Mouse (Mus musculus) cerebellum, postnatal 10 days (tissue): ENCODE data around the gene Nek6.

ENCODE experiments used
- DNase-seq, 2 experiments: peaks; one replicate each; pipeline ENCODE4 v3.0.0; 2021; ENCODE audit warnings: mixed read lengths in 2 of 2

Nek6 gene

DNA sequence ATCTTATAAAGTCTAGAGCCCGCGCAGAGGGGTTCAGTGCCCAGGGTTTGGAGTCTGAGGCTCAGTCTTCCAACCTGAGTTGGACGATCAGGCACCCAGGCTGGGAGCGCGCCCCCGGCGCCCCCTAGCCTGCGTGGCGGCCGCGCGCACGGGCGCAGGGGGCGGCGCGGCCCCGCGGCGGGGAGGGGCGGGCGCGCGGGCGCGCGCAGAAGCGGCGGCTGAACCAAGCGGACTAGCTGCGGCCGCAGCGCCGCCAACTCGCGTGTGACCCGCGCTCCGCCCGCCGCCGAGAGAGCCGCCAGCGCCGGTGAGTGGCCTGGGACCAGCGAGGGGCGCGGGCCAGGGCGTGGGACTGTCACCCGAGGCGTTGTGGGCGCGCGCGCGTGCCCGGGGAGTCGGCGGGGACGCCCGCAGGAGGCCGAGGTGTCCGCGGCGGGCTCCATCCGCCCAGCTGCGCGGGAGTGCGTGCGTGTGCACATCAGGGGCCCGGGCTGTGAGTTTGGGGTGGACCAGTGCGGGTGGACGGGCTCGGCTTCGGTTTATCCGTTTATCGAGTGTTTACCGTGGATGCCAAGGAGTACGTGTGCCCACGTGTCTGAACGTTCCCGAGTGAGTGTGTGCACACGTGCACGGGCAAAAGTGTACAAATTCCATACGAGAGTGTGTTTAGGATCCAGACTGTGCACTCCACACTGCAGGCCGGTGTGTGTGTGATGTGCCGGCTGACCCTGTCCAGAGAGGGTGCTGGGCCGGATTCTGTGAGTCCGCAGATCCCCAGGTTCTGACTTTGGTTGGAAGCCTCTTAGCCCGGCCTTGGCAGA, at the start of gene Nek6:
Gene Nek6 (plus strand): TSS at position 157 of the 821 bp plus-strand sequence.
- DNase-seq: peak; percentile 71 to 76

DNA sequence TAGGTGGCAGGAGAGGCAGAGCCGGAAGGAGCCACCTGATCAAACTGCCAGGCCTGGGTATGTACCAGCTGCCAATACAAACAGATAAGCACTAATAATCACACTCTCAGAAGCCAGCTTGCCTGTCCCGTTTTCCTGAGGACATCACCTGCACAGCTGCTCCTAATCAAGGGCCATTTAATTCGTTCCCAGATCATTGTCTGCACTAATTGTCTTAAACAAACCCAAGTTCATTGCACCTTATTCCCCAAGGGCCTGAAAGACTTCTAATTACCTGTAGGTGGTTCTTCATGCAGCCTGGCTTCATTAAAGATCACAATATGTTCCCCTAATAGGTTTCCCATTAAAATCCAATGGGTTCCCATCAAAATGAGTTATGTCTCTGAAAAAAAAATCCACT, 49.1 kb upstream of the Nek6 start:
- DNase-seq: no peak

DNA sequence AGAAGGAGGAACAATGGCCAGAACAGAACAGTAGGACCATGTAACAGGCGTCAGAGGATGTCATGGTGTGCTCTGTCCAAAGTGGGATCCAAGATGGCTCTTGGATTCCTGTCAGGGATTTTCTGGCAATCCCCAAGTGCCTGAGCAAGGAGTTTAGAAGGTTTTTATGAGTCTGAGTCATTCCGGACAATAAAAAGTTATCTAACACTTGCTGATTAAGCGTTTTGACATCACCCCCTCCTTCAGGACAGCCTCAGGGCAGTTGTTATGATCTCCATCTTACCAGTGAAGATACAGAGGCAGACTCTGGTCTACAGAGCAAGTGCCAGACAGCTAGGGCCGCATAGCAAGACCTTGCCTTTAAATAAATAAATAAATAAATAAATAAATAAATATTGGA, 42.6 kb upstream of the Nek6 start:
- DNase-seq: no peak

DNA sequence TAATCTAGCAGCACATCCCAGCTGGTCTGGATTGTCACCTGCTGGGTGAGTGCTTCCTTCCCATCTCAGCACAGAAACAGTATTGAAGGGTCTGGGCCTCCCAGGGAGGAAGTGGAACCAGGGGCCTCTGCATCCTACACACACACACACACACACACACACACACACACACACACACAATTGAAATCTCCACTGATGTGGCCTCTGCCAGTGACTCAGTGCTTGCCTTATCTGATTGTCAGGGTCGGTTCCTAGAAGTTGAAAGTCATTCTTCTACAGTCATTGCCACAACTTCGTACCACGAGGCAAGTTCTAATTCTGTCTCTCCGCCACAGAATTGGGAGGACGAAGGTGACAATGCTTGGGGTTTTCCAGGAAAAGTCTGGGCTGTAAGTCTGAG, 39.7 kb upstream of the Nek6 start:
- no peak for DNase-seq

DNA sequence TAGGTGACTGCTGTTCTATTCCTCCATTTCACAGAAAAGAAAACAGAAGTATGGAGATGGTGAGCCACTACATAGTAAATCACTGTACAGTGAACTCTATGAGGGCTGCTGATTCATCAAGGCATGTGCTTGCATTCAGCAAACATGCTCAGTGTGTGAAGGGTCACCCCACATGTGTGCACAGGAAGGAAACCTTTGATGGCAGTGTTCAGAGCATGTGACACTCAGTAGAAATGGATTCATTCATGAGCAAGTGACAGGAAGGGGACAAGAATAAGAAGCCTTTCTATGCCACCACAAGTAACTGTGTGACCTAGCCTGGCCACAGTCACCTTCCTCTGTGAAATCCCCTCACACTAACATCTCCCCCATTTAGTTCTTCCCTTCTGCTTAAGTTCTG, 38.6 kb upstream of the Nek6 start:
- no peak for DNase-seq

DNA sequence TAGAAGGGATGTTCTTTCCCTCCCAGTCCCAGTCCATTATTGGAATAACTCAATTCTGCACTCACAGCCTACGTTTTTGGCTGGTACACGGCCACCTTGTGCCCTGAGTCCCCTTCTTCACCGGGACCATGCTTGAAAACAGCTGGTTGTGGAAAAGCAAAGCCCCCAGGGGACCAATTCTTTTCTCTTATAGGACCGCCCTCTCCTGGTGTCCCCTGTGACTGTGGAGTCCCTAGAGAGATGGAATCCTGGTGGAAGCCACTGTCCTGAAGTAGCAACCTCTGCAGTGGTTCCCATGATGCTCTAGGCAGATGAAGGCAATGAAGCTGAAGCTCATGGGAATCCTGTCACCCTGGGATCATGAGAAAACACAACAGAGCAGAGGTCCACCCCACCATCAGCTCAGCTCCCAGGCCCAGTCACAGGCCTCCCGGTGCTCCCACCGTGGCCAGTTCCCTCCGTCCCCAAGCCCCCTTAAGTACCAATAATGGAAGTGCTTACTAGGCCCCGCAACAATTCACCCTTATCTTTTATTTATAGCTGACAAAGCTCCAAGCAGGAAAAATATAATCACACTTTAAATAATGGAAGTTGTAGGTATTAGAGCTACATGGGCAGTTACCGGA, 34.5 kb upstream of the Nek6 start:
- no peak for DNase-seq

DNA sequence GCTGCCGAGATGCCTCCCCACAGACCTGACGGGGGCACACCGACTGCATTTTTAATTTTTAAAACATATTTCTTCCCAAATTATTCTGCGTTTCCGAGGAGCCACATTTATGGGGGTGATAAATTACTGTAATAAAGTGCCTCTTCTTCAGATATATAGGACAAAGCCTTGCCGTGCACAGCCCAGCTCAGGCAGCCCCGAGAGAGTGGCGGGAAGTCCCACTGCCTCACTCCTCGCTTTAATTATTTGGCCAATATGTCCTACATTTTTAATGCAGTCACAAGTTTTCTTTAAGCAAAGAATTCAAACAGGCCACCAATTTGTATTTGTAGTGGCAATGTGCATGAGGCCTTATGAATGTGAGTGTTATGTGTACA, 34.0 kb upstream of the Nek6 start:
- no peak for DNase-seq

DNA sequence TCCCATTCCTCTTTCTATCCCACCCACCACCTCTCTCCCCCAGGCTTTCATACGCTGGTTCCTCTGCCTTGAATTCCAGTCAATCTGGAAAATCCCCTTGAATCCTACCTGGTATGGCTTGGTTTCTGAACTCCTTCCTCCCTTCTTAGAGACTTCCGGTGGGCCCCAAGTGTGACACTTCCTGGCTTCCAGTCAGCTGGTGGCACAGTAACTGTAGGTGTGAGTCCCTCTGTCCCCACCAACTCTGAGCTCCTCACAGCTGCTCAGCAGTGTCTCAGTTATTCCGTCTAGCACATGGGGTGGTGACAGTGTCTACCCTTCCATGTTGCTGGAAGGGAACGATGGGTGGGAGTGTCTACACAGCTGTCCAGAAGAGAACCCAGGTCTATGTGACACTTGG, 32.8 kb upstream of the Nek6 start:
- DNase-seq: no peak

DNA sequence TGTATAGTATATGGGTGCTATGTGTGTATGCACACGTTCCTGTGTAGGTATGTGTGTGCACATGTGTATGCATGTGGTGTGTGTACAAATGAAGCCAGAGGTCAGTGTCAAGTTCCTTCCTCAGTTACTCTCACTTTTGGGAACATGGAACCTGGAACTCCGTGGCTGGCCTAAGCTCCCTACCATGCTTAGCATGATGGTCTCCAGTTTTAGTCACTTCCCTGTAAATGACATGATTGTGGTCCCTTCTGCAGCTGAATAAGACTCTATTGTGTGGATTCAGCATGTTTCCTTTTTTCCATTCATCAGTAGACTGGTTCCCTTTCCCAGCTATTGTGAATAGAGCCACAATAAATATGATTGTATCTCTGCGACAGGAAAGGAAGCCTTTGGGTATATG, 31.9 kb upstream of the Nek6 start:
- no peak for DNase-seq

DNA sequence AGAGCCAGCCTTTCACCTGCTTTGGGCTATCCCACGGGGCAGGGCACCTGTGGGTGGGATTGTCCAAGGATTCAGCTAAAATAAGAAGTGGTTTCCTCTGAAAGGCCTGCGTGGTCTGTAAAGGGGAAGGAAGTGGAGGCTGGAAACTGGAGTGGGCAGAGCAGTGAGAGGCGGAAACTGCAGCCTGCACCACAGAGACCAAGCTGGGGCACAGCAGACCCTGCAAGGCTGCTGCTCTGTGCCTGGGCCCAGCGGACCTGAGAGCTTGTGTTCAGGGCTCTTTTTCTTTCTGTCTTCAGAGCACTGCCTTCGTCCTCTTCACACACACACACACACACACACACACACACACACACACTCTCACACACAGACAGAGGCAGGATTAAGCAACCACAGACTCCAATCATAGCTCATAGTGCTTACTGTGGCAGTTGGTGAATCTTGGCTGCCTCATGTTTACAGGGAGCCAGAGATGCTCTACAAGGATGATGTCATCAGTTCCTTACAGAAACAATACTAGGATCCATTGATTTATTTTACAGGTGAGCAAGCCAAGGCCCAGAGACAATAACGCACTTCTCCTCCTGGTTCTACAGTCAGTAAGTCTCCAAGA, 30.2 kb upstream of the Nek6 start:
- DNase-seq: no peak

DNA sequence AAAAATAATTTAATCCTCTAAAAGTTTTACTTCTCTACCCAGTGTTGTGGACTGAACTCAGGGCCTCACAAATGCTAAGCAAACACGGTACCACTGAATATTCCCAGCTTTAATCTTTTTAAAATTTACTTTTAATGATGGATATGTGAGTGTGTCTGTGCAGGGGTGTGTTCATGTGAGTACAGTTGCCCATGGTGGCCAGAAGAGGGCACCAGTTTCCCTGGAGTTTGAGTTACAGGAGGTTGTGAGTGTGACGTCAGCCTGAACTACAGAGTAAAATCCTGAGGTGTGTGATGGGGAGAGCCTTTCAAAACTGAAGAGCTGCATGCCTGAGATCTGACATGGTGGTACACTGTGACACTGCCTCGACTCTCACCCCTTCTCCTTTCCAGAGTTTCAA, 29.3 kb upstream of the Nek6 start:
- no peak for DNase-seq

DNA sequence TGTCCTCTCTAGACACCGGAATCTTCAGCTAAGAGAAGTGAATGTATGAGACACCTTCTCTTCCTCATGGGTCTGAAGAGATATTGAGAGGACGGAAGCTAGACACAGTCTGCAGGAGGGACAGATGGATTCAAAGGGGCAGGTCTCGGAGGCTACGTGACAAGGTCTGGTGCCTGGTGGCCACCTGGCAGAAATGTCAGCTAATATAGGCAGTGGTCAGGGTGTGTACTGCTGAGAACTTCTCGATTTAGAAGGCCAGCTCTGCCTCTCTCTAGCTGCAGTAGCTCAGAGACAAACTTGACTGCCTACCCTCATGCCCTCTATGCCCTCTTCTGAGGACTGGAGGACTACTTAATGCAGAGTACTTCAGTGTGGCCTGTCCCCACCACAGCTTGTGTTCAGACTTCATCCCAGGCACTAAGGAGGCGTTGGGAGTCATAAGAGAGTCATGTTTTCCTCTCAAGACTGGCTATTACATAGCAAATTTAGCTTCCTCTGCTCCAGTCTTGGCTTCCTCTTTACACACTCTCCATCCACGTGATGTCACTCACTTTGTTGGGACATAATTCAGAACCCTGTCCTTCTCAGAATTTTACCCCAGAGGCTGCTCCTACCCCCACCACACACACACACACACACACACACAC, 28.3 kb upstream of the Nek6 start:
- DNase-seq: no peak

DNA sequence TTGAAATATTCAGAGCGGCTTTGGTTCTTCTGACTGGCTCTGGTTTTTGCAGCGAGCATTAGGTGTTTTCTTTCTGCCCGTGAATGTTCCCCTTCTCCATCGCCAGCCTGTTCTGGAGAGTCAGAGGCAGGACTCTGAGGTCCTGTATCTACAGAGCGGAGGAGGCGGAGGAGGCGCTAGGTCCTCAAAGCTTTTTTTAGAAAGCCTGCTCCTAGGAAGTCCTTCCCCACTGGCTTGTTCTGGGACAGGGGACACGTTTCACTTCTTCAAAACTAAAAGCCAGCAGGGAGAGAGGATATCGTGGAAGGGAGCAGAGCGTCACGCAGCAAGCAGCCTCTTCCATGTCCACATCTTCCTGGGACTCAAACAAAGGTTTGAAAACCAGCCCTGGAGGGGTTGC, 26.9 kb upstream of the Nek6 start:
- DNase-seq: no peak

DNA sequence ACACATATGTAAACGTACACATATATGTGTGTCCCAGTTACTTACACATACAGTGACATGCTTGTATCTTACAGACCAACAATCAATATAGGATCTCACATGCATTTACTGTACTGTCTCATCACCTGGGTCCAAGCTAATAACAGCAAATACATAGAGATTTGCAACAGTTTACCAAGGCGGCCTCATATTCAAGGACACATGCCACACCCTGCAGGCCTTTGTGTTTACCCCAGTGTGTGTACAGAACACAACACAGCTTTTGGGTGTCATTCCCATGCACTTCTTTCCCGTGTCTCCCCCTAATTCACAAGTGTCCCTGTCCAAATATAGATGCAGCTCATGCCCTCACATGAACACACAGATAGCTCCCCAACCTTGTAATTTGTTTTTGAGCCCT, 26.0 kb upstream of the Nek6 start:
- DNase-seq: no peak

DNA sequence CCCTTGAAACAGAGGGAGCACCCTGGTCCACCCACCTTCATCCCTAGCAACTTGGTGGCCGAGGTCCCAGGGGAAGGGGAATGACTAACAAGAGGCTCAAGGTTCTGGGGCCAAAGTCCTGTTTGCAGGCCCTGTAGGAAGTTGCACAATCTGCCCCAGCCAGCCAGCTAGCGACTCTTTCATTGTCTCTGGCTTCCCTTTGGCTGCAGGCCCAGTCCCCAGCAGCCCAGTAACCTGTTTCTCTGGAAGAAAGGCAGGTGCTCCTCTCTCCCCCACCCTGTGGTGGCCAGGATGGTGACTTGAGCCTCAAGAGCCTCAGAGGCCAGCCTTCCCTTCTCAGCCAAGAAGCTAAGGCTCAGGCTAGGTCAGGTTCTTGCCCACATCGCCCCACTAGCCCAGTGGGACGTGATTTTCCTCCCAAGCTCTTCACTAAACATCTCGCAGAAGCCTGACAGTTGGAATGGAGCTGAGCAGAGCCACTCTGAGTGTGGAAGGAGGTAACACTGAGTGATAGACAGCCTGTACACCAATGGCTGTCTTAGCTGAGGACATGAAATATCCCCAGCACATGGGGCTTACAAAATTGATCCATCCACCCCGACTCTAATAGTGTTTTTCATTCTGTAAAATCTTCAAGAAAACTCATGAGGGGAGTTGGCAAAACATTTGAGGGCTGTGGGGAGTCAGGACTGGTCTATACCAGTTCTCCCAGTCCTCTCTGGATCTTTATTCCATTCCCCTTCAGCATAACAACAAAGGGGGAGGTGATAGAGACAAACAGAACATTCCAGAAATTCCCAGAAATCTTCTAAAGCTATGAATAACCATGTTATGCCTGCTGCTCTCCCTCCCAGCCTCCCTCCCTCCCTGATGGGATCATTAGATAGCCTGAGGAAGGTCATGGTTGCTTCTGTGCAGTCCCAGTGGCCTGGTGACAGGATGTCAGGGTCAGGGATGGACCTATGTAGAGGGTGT, 25.2 kb upstream of the Nek6 start:
- DNase-seq: peak; percentile 66 to 76

DNA sequence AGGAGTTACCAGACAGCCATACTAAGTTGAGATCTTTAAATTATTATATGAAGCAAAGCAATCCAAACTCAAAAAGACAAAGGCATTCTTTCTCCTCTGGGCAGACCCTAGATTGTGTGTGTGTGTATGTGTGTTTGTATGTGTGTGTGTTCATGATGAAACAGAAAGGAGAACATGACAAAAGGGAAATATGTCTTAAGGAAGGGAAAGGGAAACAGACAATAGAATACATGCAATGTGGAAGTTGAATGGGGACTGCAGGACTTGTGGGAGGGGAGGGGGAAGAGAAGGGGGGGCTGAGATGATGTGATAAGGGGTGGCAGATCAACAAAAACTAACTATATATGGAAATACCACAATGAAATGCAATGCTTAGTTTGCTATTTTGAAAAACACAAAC, 13.8 kb upstream of the Nek6 start:
- DNase-seq: no peak

DNA sequence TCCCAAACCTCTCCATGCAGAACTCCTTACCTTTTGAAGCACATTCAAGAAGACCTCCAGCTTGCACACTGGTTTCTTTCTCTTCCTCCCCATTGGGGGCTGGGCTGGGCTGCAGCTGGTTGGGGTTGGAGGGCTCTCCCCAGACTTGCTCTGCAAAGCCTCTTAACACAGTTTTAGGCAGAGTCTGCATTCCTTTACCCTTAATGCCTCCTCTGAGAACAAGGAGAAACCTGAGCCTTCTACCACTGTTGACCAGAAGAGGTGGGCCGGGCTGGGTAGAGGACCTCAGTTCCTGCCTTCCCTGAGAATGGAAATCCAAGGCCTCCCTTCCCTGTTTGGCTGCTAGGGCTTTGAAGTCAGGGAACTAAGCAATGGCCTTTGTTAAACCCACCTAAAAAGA, 9.8 kb upstream of the Nek6 start:
- no peak for DNase-seq

DNA sequence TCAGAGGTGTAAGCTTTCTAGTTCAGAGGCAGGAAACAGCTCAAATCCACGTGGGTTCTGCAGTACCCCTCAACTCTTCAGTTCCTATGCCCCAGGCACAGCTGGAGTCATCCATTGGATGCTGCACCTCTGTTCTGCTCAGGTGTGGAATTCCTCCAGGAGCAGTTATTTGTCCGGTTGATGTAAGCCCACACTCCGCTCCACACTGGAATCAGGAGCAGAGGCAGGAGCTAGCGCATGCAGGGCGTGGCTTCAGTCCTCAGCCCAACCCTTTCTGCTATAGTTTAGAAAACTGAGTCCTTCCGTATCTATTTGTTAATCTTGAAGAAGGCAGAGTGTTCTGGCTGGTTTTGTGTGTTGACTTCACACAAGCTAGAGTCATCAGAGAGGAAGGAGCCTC, 9.3 kb upstream of the Nek6 start:
- DNase-seq: no peak

DNA sequence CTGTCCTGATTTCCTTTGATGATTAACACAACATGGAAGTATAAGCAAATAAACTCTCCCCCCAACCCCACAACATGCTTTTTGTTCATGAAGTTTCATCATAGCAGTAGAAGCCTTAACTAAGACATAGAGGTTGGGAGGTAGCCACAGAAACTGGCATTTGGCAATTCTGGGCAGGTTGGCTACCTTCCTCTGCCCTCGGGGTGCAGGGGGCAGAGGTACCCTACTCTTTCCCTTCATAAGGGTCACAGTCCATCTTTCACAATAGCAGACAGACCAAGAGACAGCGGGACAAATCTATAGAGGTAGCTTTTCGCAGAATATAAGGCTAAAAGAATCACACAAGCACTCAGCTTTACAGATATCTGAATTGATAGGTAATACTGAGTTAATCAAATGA, 8.7 kb upstream of the Nek6 start:
- DNase-seq: no peak

DNA sequence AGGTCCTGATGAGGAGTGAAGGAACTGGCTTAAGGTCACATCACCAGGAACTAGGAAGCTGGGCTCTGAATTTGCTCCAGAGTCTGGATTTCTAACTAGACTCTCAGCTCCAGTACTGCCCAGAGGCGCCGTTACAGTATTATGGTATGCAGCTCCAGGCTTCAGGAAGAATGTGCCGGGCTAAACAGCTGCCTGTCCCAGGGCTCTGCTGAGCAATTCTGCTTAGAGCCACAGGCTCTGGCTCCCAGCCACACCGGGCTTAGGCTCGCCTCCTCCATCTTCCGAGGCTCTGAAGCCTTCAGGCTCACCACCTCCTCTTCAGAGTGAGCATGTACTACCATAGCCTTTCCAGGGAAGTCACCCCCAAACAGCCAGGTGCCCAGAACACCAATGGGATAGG, 7.1 kb upstream of the Nek6 start:
- peak; percentile 54 to 69 for DNase-seq

DNA sequence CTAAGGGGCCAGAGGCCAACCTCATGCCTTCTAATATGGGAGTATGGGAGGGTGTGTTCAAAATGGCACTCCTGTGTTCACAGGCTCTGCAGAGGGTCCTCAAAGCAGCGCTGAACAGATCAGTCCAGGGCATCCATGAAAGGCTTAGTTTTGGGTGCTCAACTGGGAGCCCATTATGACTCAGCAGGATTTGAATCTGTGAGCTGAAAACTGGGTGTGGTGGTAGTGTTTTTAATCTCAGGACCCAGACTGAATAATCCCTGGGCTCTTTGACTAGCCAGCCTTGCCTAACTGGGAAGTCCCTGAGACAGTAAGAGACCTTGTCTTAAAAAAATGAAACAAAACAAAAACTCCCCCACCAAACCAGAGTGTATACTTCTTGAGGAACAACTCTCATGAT, 4.3 kb upstream of the Nek6 start:
- DNase-seq: no peak

DNA sequence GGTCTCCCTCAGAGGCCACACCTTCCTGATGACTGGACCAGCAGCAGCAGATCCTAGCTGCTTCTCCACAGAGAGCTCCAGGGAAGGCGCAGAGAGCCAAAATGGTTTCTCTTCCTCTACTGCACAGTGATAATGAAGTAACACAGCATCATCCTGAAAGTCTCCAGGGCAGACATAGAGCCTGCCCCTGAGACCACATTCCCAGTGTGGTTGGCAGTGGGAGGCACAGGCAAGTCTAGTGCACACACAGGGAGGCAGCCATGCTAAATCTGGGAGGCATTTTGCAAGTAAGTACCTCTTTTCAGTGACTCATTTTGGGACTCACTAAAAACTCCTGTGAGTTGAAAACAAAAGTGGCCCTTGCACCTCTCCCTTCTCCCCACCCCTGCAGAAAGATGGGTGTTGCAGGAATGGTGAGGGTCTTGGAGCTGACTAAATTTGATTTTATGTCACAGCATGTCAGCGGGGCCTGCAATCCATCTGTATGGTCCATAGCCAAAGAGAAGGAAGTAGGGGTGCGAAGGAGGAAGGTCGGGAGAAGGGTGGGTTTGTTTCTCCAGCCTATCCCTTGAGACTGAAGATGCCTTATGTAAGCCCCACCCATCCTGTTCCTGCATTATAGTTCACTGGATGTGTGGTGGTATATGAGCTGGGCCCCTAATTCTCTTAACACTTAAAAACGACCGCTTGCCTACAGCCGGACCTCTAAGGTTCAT, 2.3 kb upstream of the Nek6 start:
- DNase-seq: no peak
